Mouse (Mus musculus) limb, embryonic 11.5 days (tissue): ENCODE data around the gene Cd209e. TPM values are rescaled to one million over a fixed set of nuclear protein-coding genes. Genes with fewer than 3 reads are reported as not detected.
"Not testable (repeated sequence)": the region's sequence is repeated elsewhere in the genome, so short reads cannot be mapped to it uniquely, and the experiment has no call there.

Experiments used
- ATAC-seq: fragments of 200-750 bp; cut with Nextera tagmentation; 2 replicates; pipeline ENCODE4 v1.8.0; 2017; ENCODE audit warnings: low read depth; ENCODE audit not compliant: insufficient number of reproducible peaks, low FRiP score, low TSS enrichment
- DNase-seq: peaks from one replicate; pipeline ENCODE4 v3.0.0-alpha.2; 2015; ENCODE audit warnings: low spot score
- H3K27ac ChIP-seq: fragments of 300-500 bp; sonication (generic); replicated peaks from 2 replicates; pipeline ENCODE4 v1.5.1; 2014; ENCODE audit warnings: low read depth, mild to moderate bottlenecking, low read length
- H3K27me3 ChIP-seq: fragments of 300-500 bp; sonication (generic); 2 replicates; pipeline ENCODE4 v1.6.1; 2014; ENCODE audit warnings: mild to moderate bottlenecking, low read length, mixed read lengths; ENCODE audit not compliant: control insufficient read depth, insufficient read depth
- H3K36me3 ChIP-seq: fragments of 300-500 bp; sonication (generic); 2 replicates; pipeline ENCODE4 v1.6.1; 2014; ENCODE audit warnings: mild to moderate bottlenecking, low read length, moderate library complexity, mixed read lengths; ENCODE audit not compliant: control insufficient read depth, insufficient read depth
- H3K4me1 ChIP-seq: fragments of 300-500 bp; sonication (generic); 2 replicates; pipeline ENCODE4 v1.6.1; 2014; ENCODE audit warnings: low read length, mixed read lengths; ENCODE audit not compliant: control insufficient read depth, insufficient read depth
- H3K4me2 ChIP-seq: fragments of 300-500 bp; sonication (generic); 2 replicates; pipeline ENCODE4 v1.6.1; 2014; ENCODE audit warnings: low read depth, mild to moderate bottlenecking, moderate library complexity; ENCODE audit not compliant: severe bottlenecking
- H3K4me3 ChIP-seq: fragments of 300-500 bp; sonication (generic); 2 replicates; pipeline ENCODE4 v1.5.1; 2014; ENCODE audit warnings: low read depth, low read length
- H3K9ac ChIP-seq: fragments of 300-500 bp; sonication (generic); 2 replicates; pipeline ENCODE4 v1.6.1; 2014; ENCODE audit warnings: mild to moderate bottlenecking, low read length
- H3K9me3 ChIP-seq: fragments of 300-500 bp; sonication (generic); 2 replicates; pipeline ENCODE4 v1.6.1; 2016; ENCODE audit warnings: low read length; ENCODE audit not compliant: control insufficient read depth
- WGBS: fragments of 180-500 bp; shearing (Covaris S2); extraction: QIAGEN DNeasy Blood & Tissue Kit; methylation state at CpG from one replicate; pipeline ENCODE4 v1.1.7; 2014; 5-methylcytosine and 5-hydroxymethylcytosine counted together
- polyA plus RNA-seq: library from polyadenylated mRNA; unstranded; fragments of >200 nt; fragmentation: Nextera tagmentation; extraction: Ambion mirVana; gene quantifications from 2 replicates; pipeline ENCODE4 v1.2.1, GENCODE M21; 2014

Cd209e gene
- not detected in 2 replicates for polyA plus RNA-seq

- Histone ChIP-seq H3K27ac (no peak within 1 kb of the TSS), H3K4me3 (no peak within 1 kb of the TSS), H3K27me3 (no peaks in the 10 kb centered on the region), H3K9ac (no peak within 1 kb of the TSS), H3K9me3 (no peaks in the 10 kb centered on the region; the same call in 1 of the 2 replicates), H3K4me1 (no peaks in the 10 kb centered on the region), H3K36me3 (no peaks in the 10 kb centered on the region), H3K4me2 (no peak within 1 kb of the TSS)
- no peak for ATAC-seq
- DNase-seq, result no peak
- WGBS, result 73% methylated on average over 2 of the region's 2 CpGs
Measured at GRCm38 (mm10) chr8:3854209-3854608, at the start of gene Cd209e. Cd209e (minus strand) TSS chr8:3854309.

GRCm38 (mm10) chr8:3878455-3878854 is 24.3 kb upstream of the Cd209e start, which contains the start of gene Cd209d:
Cd209d (minus strand) TSS chr8:3878555.
- DNase-seq, result no peak
- Histone ChIP-seq H3K9me3 (peaks cover 3% of the 10 kb centered on the region; the same call in 1 of the 2 replicates), H3K27ac (no peak within 1 kb of the TSS), H3K4me2 (no peak within 1 kb of the TSS), H3K36me3 (no peaks in the 10 kb centered on the region), H3K27me3 (no peaks in the 10 kb centered on the region), H3K4me1 (no peaks in the 10 kb centered on the region), H3K9ac (no peak within 1 kb of the TSS), H3K4me3 (no peak within 1 kb of the TSS)
- ATAC-seq, result no peak
- 88% methylated on average over 4 of the region's 4 CpGs for WGBS

GRCm38 (mm10) chr8:3876121-3876520 is 22.0 kb upstream of the Cd209e start:
- DNase-seq, result no peak
- Histone ChIP-seq H3K36me3 (no peaks in the 10 kb centered on the region), H3K27ac (no peak overlapping the region), H3K4me2 (no peak overlapping the region), H3K4me3 (no peak overlapping the region), H3K4me1 (no peaks in the 10 kb centered on the region), H3K9me3 (peaks cover 3% of the 10 kb centered on the region; the same call in 1 of the 2 replicates), H3K27me3 (no peaks in the 10 kb centered on the region), H3K9ac (no peak overlapping the region)
- 82% methylated on average over 2 of the region's 2 CpGs for WGBS
- ATAC-seq, result no peak

GRCm38 (mm10) chr8:3862736-3863135 is 8.6 kb upstream of the Cd209e start:
- not testable (repeated sequence) for H3K36me3 ChIP-seq, DNase-seq, H3K27me3 ChIP-seq, ATAC-seq, H3K4me1 ChIP-seq, H3K9me3 ChIP-seq, H3K9ac ChIP-seq, H3K27ac ChIP-seq, H3K4me3 ChIP-seq, H3K4me2 ChIP-seq

GRCm38 (mm10) chr8:3803091-3803490 is 51.0 kb downstream of the Cd209e start:
- H3K4me2 ChIP-seq, result no peak overlapping the region
- no peaks in the 10 kb centered on the region for H3K4me1 ChIP-seq
- no peak overlapping the region for H3K9ac ChIP-seq
- 81% methylated on average over 14 of the region's 14 CpGs for WGBS
- H3K36me3 ChIP-seq, result no peaks in the 10 kb centered on the region
- no peak overlapping the region for H3K27ac ChIP-seq
- H3K27me3 ChIP-seq, result no peaks in the 10 kb centered on the region
- no peak for DNase-seq
- no peak for ATAC-seq
- peaks cover 9% of the 10 kb centered on the region; the same call in 1 of the 2 replicates for H3K9me3 ChIP-seq
- no peak overlapping the region for H3K4me3 ChIP-seq

Other genes with a start within 250 kb of the Cd209e start
- gene Xab2, start 233.0 kb downstream of the Cd209e start, polyA plus RNA-seq, result 61.3 and 68.1 TPM in 2 replicates
- 106 and 107 TPM in 2 replicates for gene Pet100, start 232.8 kb downstream of the Cd209e start, polyA plus RNA-seq
- 2.6 and 4.5 TPM in 2 replicates for gene Pcp2, start 228.8 kb downstream of the Cd209e start, polyA plus RNA-seq
- 20.3 and 27.9 TPM in 2 replicates for gene Stxbp2, start 223.4 kb downstream of the Cd209e start, polyA plus RNA-seq
- gene Retn, start 198.5 kb downstream of the Cd209e start, polyA plus RNA-seq, result not detected in 2 replicates
- 0.09 TPM in 1 of 2 replicates, not detected in the other for gene Mcemp1, start 188.6 kb downstream of the Cd209e start, polyA plus RNA-seq
- gene Fcor, start 181.9 kb downstream of the Cd209e start, polyA plus RNA-seq, result 11.0 and 14.1 TPM in 2 replicates
- 31.9 and 36.5 TPM in 2 replicates for gene Trappc5, start 178.0 kb downstream of the Cd209e start, polyA plus RNA-seq
- 0.24 TPM in 1 of 2 replicates, not detected in the other for gene Fcer2a, start 160.1 kb downstream of the Cd209e start, polyA plus RNA-seq
- gene Clec4g, start 133.7 kb downstream of the Cd209e start, polyA plus RNA-seq, result 0.16 TPM in 1 of 2 replicates, not detected in the other
- not detected in 2 replicates for gene Cd209a, start 105.3 kb downstream of the Cd209e start, polyA plus RNA-seq
- gene Cd209d, start 24.2 kb upstream of the Cd209e start, polyA plus RNA-seq, result not detected in 2 replicates
- not detected in 2 replicates for gene Cd209b, start 72.5 kb upstream of the Cd209e start, polyA plus RNA-seq
- gene Cd209c, start 100.4 kb upstream of the Cd209e start, polyA plus RNA-seq, result 0.40 and 0.51 TPM in 2 replicates